Mouse (Mus musculus) Patski (cell line): ENCODE measurements at regions not wholly inside any gene's neighbourhood (a gene's known extent, or its start where the extent isn't known, plus 50 kb on each side); places are given as distances from the start of the nearest gene placed in this dataset.
"Not testable (repeated sequence)": the region's sequence is repeated elsewhere in the genome, so short reads cannot be mapped to it uniquely, and the experiment has no call there.

Experiments
- ATAC-seq: fragments of 100-300 bp; one replicate; pipeline ENCODE4 v1.8.0; 2021
- CTCF ChIA-PET: fragments of 350-600 bp; sonication (Branson Sonifier 250); formaldehyde crosslinking; loops from one replicate; lab custom pipeline; 2022; ENCODE audit warnings: inconsistent platforms; lab: Charles Lee
- POLR2A ChIA-PET: fragments of 350-600 bp; sonication (Branson Sonifier 250); formaldehyde crosslinking; loops from one replicate; lab custom pipeline; 2022; ENCODE audit warnings: antibody characterized with exemption, inconsistent platforms; lab: Charles Lee
- DNase-seq: peaks from one replicate; pipeline ENCODE4 v3.0.0-alpha.2; 2011; ENCODE audit warnings: low read depth, low spot score
- H3K27me3 ChIP-seq: fragments of 371-371 bp; one replicate; pipeline ENCODE4 v1.5.1; 2021
- CTCF ChIP-seq: fragments of 100-300 bp; IDR thresholded peaks from one replicate; pipeline ENCODE4 v1.5.1; 2021
- in situ Hi-C: fragments of 300-500 bp; cut with MboI; formaldehyde crosslinking; loops from 3 replicates; pipeline ENCODE4 v1.11.1; 2018; ENCODE audit warnings: low pct_unique_long_range_greater_than_20kb, mixed read lengths

- ATAC-seq (no peak), DNase-seq (no peak)
- ChIA-PET CTCF (no interaction called here), POLR2A (no interaction called here)
- in situ Hi-C loops = no loop called here
- no peaks in the 10 kb centered on the region for H3K27me3 ChIP-seq
- no peak for TF ChIP-seq CTCF
These were observed 1038.8 kb upstream of the Sel1l start for GRCm38 (mm10) chr12:92887747-92888146.

- in situ Hi-C loops, H3K27me3 ChIP-seq, CTCF ChIA-PET, ATAC-seq, DNase-seq, POLR2A ChIA-PET: not testable (repeated sequence)
These were observed 1037.6 kb upstream of the Sel1l start for GRCm38 (mm10) chr12:92886394-92887075.

- CTCF ChIA-PET, POLR2A ChIA-PET, ATAC-seq, in situ Hi-C loops, H3K27me3 ChIP-seq, DNase-seq: not testable (repeated sequence)
These were observed 1035.1 kb upstream of the Sel1l start for GRCm38 (mm10) chr12:92884014-92884413.

GRCm38 (mm10) chr12:92883091-92883490, 1034.1 kb upstream of the Sel1l start:
- H3K27me3 ChIP-seq, in situ Hi-C loops, DNase-seq, CTCF ChIA-PET, ATAC-seq, POLR2A ChIA-PET: not testable (repeated sequence)

- H3K27me3 ChIP-seq, DNase-seq, ATAC-seq, POLR2A ChIA-PET, in situ Hi-C loops, CTCF ChIA-PET: not testable (repeated sequence)
These were observed 1033.6 kb upstream of the Sel1l start for GRCm38 (mm10) chr12:92882540-92882939.

GRCm38 (mm10) chr12:92873602-92874001, 1024.6 kb upstream of the Sel1l start:
- ATAC-seq (no peak), DNase-seq (no peak)
- in situ Hi-C loops = no loop called here
- ChIA-PET POLR2A (no interaction called here), CTCF (no interaction called here)
- no peaks in the 10 kb centered on the region for H3K27me3 ChIP-seq
- TF ChIP-seq CTCF = no peak

- CTCF ChIA-PET = no interaction called here
- in situ Hi-C loops = no loop called here
- TF ChIP-seq CTCF = no peak
- ATAC-seq = no peak
- H3K27me3 ChIP-seq = no peaks in the 10 kb centered on the region
- no peak for DNase-seq
- POLR2A ChIA-PET = no interaction called here
These were observed 1020.4 kb upstream of the Sel1l start for GRCm38 (mm10) chr12:92869336-92869735.

GRCm38 (mm10) chr12:92823090-92823786, 974.3 kb upstream of the Sel1l start:
- DNase-seq = no peak
- CTCF ChIA-PET = no interaction called here
- POLR2A ChIA-PET = no interaction called here
- no peaks in the 10 kb centered on the region for H3K27me3 ChIP-seq
- no peak for TF ChIP-seq CTCF
- in situ Hi-C loops = no loop called here
- ATAC-seq = no peak

- TF ChIP-seq CTCF = no peak
- no peak for ATAC-seq
- no peaks in the 10 kb centered on the region for H3K27me3 ChIP-seq
- CTCF ChIA-PET = no interaction called here
- POLR2A ChIA-PET = no interaction called here
- no peak for DNase-seq
- in situ Hi-C loops = no loop called here
These were observed 969.7 kb upstream of the Sel1l start for GRCm38 (mm10) chr12:92818610-92819009.

- CTCF ChIA-PET = no interaction called here
- no peak for TF ChIP-seq CTCF
- DNase-seq (no peak), ATAC-seq (no peak)
- POLR2A ChIA-PET = no interaction called here
- H3K27me3 ChIP-seq = no peaks in the 10 kb centered on the region
- in situ Hi-C loops = no loop called here
These were observed 952.2 kb upstream of the Sel1l start for GRCm38 (mm10) chr12:92801121-92801520.

GRCm38 (mm10) chr12:92783362-92783761, 934.4 kb upstream of the Sel1l start:
- POLR2A ChIA-PET = no interaction called here
- CTCF ChIA-PET = no interaction called here
- no peak for ATAC-seq
- no peaks in the 10 kb centered on the region for H3K27me3 ChIP-seq
- in situ Hi-C loops = no loop called here
- TF ChIP-seq CTCF = no peak
- no peak for DNase-seq
